Mouse (Mus musculus) brain, embryonic 18.5 days (tissue): ENCODE data around the gene Fscn3.

Experiments
- DNase-seq: peaks from one replicate; pipeline ENCODE4 v3.0.0-alpha.2; 2012; ENCODE audit warnings: low read depth, low spot score

Fscn3 gene

DNA sequence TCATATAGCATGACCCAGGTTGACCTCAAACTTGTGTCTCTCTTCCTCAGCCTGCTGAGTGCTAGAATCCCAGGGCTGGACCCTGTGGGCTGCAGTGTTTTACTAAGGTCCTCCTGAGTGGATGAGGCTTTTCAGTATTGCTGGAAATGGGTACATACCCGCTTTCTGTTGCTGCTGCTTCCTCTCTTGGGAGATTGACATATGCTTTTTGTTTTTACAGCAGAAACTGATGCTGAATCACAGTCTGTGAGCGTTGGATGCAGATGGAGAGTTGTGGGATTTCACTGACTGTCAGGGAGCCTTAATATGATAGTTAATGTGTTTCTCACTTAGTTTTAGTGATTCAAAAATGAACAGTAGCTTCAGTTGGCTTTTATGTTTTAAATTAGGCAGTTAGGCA, 58.9 kb downstream of the Fscn3 start:
- DNase-seq = no peak

DNA sequence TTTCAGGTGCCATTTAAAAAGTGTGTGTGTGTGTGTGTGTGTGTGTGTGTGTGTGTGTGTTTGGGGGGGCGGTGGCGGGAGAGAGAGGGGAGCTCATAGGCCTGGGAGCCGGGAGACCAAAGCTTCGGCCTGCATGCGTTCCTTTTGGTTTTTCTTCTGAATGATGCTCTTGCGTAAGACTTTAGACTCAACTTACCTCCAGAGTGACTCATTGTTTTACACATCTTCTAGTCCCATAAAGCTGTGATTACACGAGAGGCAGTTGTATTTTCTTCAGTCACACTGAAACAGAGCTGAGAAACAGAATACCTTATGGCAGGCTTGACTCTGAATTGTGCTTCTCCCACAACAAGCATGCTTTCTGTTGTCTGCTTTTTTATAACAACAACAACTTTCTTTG, 59.3 kb downstream of the Fscn3 start:
- no peak for DNase-seq
